In the genomic region with DNA sequence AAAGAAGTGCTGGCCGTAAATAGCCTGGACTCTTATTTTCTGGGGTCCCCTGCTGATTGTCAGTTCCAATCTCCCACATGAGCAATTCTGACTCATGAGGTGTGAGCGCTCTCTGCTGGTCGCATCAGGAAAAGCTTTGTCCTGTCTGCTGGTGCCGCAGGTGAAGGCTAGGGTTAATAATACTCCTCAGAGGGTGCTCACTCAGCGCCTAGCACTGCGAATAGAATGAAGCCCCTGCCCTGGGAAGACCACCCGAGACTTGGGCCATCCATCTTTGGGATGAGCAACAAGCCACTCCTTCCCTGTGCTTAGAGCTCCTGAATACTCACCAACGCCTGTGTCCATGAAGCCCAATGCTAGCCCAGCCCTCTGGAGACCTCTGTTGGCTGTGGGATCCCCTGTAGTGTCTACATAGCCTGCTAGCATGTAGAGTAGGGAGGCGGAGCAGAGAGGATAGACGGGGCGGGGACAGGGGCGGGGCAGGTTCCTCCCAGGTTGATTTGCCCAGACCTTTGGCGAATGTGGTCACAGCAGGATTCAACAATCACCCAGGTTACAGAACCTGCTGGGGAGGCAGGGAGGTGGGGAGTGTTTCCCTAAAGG, we compare ENCODE assay signal across 8 mouse cellular contexts. TPM values are rescaled to one million over a fixed set of nuclear protein-coding genes. Genes with fewer than 3 reads are reported as not detected.
DNase-seq lines count a peak whose midpoint lies in the region; ATAC-seq and TF ChIP-seq lines count a peak whose summit lies in the region.

No protein-coding gene starts in this region.

- TF ChIP-seq CTCF in liver, adult 2 months (IDR thresholded peaks at IDR 0.05; ENCODE audit: low read depth, low read length): peak; percentile 88

- no peak for TF ChIP-seq POLR2A in liver, adult 2 months (IDR thresholded peaks at IDR 0.05; ENCODE audit: extremely low read depth, insufficient read depth, low read length)

- peak overlapping the region; percentile 47; the same call in 1 of the 2 replicates for H3K27ac ChIP-seq in intestine, embryonic 16.5 days (ENCODE audit: low read length)
- peak overlapping the region; percentile 49 for H3K27ac ChIP-seq in liver, adult 2 months (replicated peaks; ENCODE audit: insufficient read depth, low read depth, low read length)

- peak; percentile 91 for ATAC-seq in intestine, embryonic 16.5 days
- peak; percentile 60 for ATAC-seq in monocyte, adult 5-6 weeks (replicated peaks; ENCODE audit: insufficient number of reproducible peaks, low FRiP score, low TSS enrichment, poor library complexity, severe bottlenecking)

- no peaks in the 10 kb centered on the region for H3K27me3 ChIP-seq in intestine, embryonic 16.5 days (replicated peaks; ENCODE audit: control insufficient read depth, insufficient read depth, low read length)
- no peaks in the 10 kb centered on the region for H3K27me3 ChIP-seq in liver, adult 2 months (ENCODE audit: control insufficient read depth, insufficient read depth, low read length)

- peaks cover 5% of the 10 kb centered on the region for H3K9me3 ChIP-seq in intestine, embryonic 16.5 days (ENCODE audit: control insufficient read depth, low read length)

- H3K9ac ChIP-seq in intestine, embryonic 16.5 days (ENCODE audit: low read depth, low read length): 0 out of 2 replicates have a peak overlapping the region, but pooled peaks have one; percentile 17
- peak overlapping the region; percentile 15; the same call in 1 of the 2 replicates for H3K9ac ChIP-seq in liver, adult 2 months (ENCODE audit: low read depth, low read length)

- H3K4me2 ChIP-seq in intestine, embryonic 16.5 days (ENCODE audit: low read depth, low read length): peak overlapping the region; percentile 43

- WGBS in intestine, embryonic 16.5 days: 4% methylated on average over 13 of the region's 13 CpGs
- 5% methylated on average over 13 of the region's 13 CpGs for WGBS in liver, adult 2 months

- DNase-seq in 3134 (ENCODE audit: extremely low read depth, insufficient read length, low spot score): peak; percentile 72
- DNase-seq in Muller cell, postnatal 12 days (ENCODE audit: inconsistent ontology term): peak; percentile 83
- DNase-seq in cerebellum, postnatal 36 days: peak; percentile 84 to 85
- DNase-seq in gastrocnemius, postnatal 14 days: peak; percentile 58
- peak; percentile 97 for DNase-seq in liver, adult 2 months (ENCODE audit: extremely low read depth, low read depth, low spot score)
- DNase-seq in testis, postnatal 10 days (ENCODE audit: low spot score): peak; percentile 82

- peaks cover 15% of the 10 kb centered on the region for H3K36me3 ChIP-seq in intestine, embryonic 16.5 days (ENCODE audit: control insufficient read depth, insufficient read depth, low read length)
- no peaks in the 10 kb centered on the region for H3K36me3 ChIP-seq in liver, adult 2 months (ENCODE audit: control insufficient read depth, insufficient read depth, low read length)

- intact Hi-C loops in gastrocnemius, postnatal 14 days (cut with DNase I; ENCODE audit: low total_unique reads): loop anchor here (2.0 to 10.0 kb wide), 2 partner anchors 27 to 213 kb away; no protein-coding TSS in a partner anchor

- H3K4me1 ChIP-seq in intestine, embryonic 16.5 days (ENCODE audit: control insufficient read depth, insufficient read depth, low read length): peaks cover 9% of the 10 kb centered on the region
- H3K4me1 ChIP-seq in liver, adult 2 months (ENCODE audit: control insufficient read depth, insufficient read depth, low read length): peaks cover 6% of the 10 kb centered on the region

- H3K79me2 ChIP-seq in liver, adult 2 months (ENCODE audit: control insufficient read depth, insufficient read depth, low read length): no peaks in the 10 kb centered on the region

- 0 out of 2 replicates have a peak overlapping the region, but pooled peaks have one; percentile 0 for H3K4me3 ChIP-seq in intestine, embryonic 16.5 days (ENCODE audit: low read length)
- H3K4me3 ChIP-seq in liver, adult 2 months (ENCODE audit: insufficient read depth, low read depth, low read length): no peak overlapping the region

RNA-seq across cellular contexts. Expression of a gene that starts 17.3 kb away (rescaled TPM):
- total RNA-seq in gastrocnemius, postnatal 14 days (2021): 1 to 10 TPM; 5.4 to 6.1 TPM
- 3.1 and 4.0 TPM in 2 replicates for polyA plus RNA-seq in intestine, embryonic 16.5 days (2015; fragmentation: Nextera tagmentation; extraction: Ambion mirVana)
- total RNA-seq in liver, adult 2 months (2014; rRNA removed): 1.0 and 1.1 TPM in 2 replicates
- polyA plus RNA-seq in liver, adult 2 months (2012; rRNA removed): 4.1 and 4.7 TPM in 2 replicates
- total RNA-seq in monocyte, adult 5-6 weeks (2017): 8.0 to 14.0 TPM (median 9.5 TPM) in 3 replicates

RNA-seq across cellular contexts. Expression of a gene that starts 48.8 kb away (rescaled TPM):
- total RNA-seq in gastrocnemius, postnatal 14 days (2021): 1 to 10 TPM; 2.7 to 3.7 TPM
- polyA plus RNA-seq in intestine, embryonic 16.5 days (2015; fragmentation: Nextera tagmentation; extraction: Ambion mirVana): 4.2 and 4.5 TPM in 2 replicates
- 1.5 and 3.3 TPM in 2 replicates for total RNA-seq in liver, adult 2 months (2014; rRNA removed)
- 7.5 and 10.3 TPM in 2 replicates for polyA plus RNA-seq in liver, adult 2 months (2012; rRNA removed)
- 1.4 to 10.7 TPM (median 3.1 TPM) in 3 replicates for total RNA-seq in monocyte, adult 5-6 weeks (2017)

RNA-seq across cellular contexts. Expression of a gene that starts 49.9 kb away (rescaled TPM):
- 10 to 100 TPM; 20.9 to 25.4 TPM for total RNA-seq in gastrocnemius, postnatal 14 days (2021)
- 44.0 and 48.1 TPM in 2 replicates for polyA plus RNA-seq in intestine, embryonic 16.5 days (2015; fragmentation: Nextera tagmentation; extraction: Ambion mirVana)
- total RNA-seq in liver, adult 2 months (2014; rRNA removed): 9.0 and 10.1 TPM in 2 replicates
- 3.8 and 4.9 TPM in 2 replicates for polyA plus RNA-seq in liver, adult 2 months (2012; rRNA removed)
- total RNA-seq in monocyte, adult 5-6 weeks (2017): 26.3 to 41.9 TPM (median 28.8 TPM) in 3 replicates
